In genomic region chr5:67321656-67322268, GRCm38 (mm10) we compare ENCODE assay signal across 20 mouse cellular contexts. TPM values are rescaled to one million over a fixed set of nuclear protein-coding genes. Genes with fewer than 3 reads are reported as not detected.
DNase-seq lines count a peak whose midpoint lies in the region; ATAC-seq lines count a peak whose summit lies in the region.
"Had no signal": no experiment of that assay in that cellular context is flagged by ENCODE, and none has a peak within 500 bp of the region (broad histone marks: within the 10 kb centered on the region; RNA-seq: fewer than 3 reads in every experiment).

No protein-coding gene starts in this region.

- 82% methylated on average over 17 of the region's 17 CpGs for WGBS in hindbrain, embryonic 16.5 days
- WGBS in hindbrain, embryonic 13.5 days = 91% methylated on average over 17 of the region's 17 CpGs

- no peaks in the 10 kb centered on the region for H3K4me1 ChIP-seq in hindbrain, embryonic 16.5 days (ENCODE audit: control insufficient read depth, insufficient read depth, low read depth, low read length)
- H3K4me1 ChIP-seq in hindbrain, embryonic 13.5 days (replicated peaks) = no peaks in the 10 kb centered on the region
- H3K4me1 ChIP-seq: heart, embryonic 10.5 days; midbrain, embryonic 15.5 days; neural tube, embryonic 13.5 days; stomach, embryonic 15.5 days had no signal

- H3K4me2 ChIP-seq in hindbrain, embryonic 16.5 days (ENCODE audit: low read length) = no peak overlapping the region
- no peak overlapping the region for H3K4me2 ChIP-seq in hindbrain, embryonic 13.5 days
- H3K4me2 ChIP-seq: midbrain, embryonic 15.5 days; neural tube, embryonic 13.5 days; stomach, embryonic 15.5 days had no signal

- no peak overlapping the region for H3K27ac ChIP-seq in hindbrain, embryonic 16.5 days (ENCODE audit: low read depth, low read length)
- no peak overlapping the region for H3K27ac ChIP-seq in hindbrain, embryonic 13.5 days
- H3K27ac ChIP-seq: heart, embryonic 10.5 days; hindbrain, postnatal 0 days; macrophage; midbrain, embryonic 15.5 days; neural tube, embryonic 13.5 days; stomach, embryonic 15.5 days had no signal

- H3K27me3 ChIP-seq in hindbrain, embryonic 16.5 days (replicated peaks; ENCODE audit: control insufficient read depth, insufficient read depth, low read length) = no peaks in the 10 kb centered on the region
- H3K27me3 ChIP-seq in hindbrain, embryonic 13.5 days = no peaks in the 10 kb centered on the region
- H3K27me3 ChIP-seq: midbrain, embryonic 15.5 days; neural tube, embryonic 13.5 days; stomach, embryonic 15.5 days had no signal

- H3K9ac ChIP-seq in hindbrain, embryonic 16.5 days (ENCODE audit: low read depth, low read length) = no peak overlapping the region
- no peak overlapping the region for H3K9ac ChIP-seq in hindbrain, embryonic 13.5 days
- H3K9ac ChIP-seq: midbrain, embryonic 15.5 days; neural tube, embryonic 13.5 days; stomach, embryonic 15.5 days had no signal

- ATAC-seq in hindbrain, embryonic 16.5 days = 0 out of 2 replicates have a peak, but pooled peaks have one; percentile 34
- ATAC-seq in hindbrain, embryonic 13.5 days (ENCODE audit: low FRiP score) = no peak
- ATAC-seq: CD4-positive, CD25-positive, alpha-beta regulatory T cell, adult 4 months; hindbrain, postnatal 0 days; midbrain, embryonic 15.5 days had no signal

- H3K9me3 ChIP-seq in hindbrain, embryonic 16.5 days (ENCODE audit: control insufficient read depth, low read length) = no peaks in the 10 kb centered on the region
- H3K9me3 ChIP-seq in hindbrain, embryonic 13.5 days = no peaks in the 10 kb centered on the region
- H3K9me3 ChIP-seq: heart, embryonic 10.5 days; midbrain, embryonic 15.5 days; neural tube, embryonic 13.5 days; stomach, embryonic 15.5 days had no signal

- H3K36me3 ChIP-seq in hindbrain, embryonic 16.5 days (ENCODE audit: control insufficient read depth, insufficient read depth, low read length) = no peaks in the 10 kb centered on the region
- H3K36me3 ChIP-seq in hindbrain, embryonic 13.5 days = peaks cover 18% of the 10 kb centered on the region
- H3K36me3 ChIP-seq: midbrain, embryonic 15.5 days had no signal

- peak; percentile 52 for DNase-seq in brain, adult 2 months (ENCODE audit: low read depth, low spot score)
- DNase-seq in kidney, adult 9 months = peak; percentile 84
- peak; percentile 64 to 77 for DNase-seq in kidney, postnatal 36 days
- DNase-seq in heart, postnatal 36 days = no peak
- no peak for DNase-seq in ovary, postnatal 10 days (ENCODE audit: low spot score)
- DNase-seq: adrenal gland, postnatal 36 days; cerebellum, adult 11 months; layer of hippocampus, adult 9-11 months; left cerebral cortex, postnatal 4 days; thymus, adult 18-20 months; thymus, postnatal 36 days had no signal

- H3K4me3 ChIP-seq in hindbrain, embryonic 16.5 days (ENCODE audit: low read length) = no peak overlapping the region
- no peak overlapping the region for H3K4me3 ChIP-seq in hindbrain, embryonic 13.5 days
- H3K4me3 ChIP-seq: heart, embryonic 10.5 days; midbrain, embryonic 15.5 days; neural tube, embryonic 13.5 days; stomach, embryonic 15.5 days had no signal

- intact Hi-C loops in heart, postnatal 36 days (cut with DNase I) = no loop called here

RNA-seq across cellular contexts. Expression of gene Slc30a9, which starts 15.0 kb away (rescaled TPM):
- 161 and 172 TPM in 2 replicates for polyA plus RNA-seq in hindbrain, embryonic 16.5 days (2015; fragmentation: Nextera tagmentation; extraction: Ambion mirVana)
- polyA plus RNA-seq in hindbrain, embryonic 13.5 days (2015; fragmentation: Nextera tagmentation; extraction: Ambion mirVana) = 150 and 153 TPM in 2 replicates
- 100 to 1,000 TPM; 154 to 172 TPM for total RNA-seq in heart, postnatal 36 days (2021)

Comparison
In these comparisons a context has a peak if more than half of its experiments do, and no peak if none do; other contexts are left out.
1. DNase-seq: peak in brain, adult 2 months (single experiment), kidney, adult 9 months (single experiment) and kidney, postnatal 36 days (2 of 2); none in heart, postnatal 36 days (0 of 2) and ovary, postnatal 10 days (single experiment).